Mouse (Mus musculus) layer of hippocampus, adult 2 months (tissue): ENCODE data around the gene Txlna. TPM values are rescaled to one million over a fixed set of nuclear protein-coding genes. Genes with fewer than 3 reads are reported as not detected.
A peak's percentile ranks its signal among the peaks of the same experiment; 100 is the strongest.

Source experiments
- DNase-seq, 2 experiments: peaks; one replicate each; pipeline ENCODE4 v3.0.0; 2022; ENCODE audit warnings: low spot score in 2 of 2
- H3K27ac ChIP-seq: fragments of 200-600 bp; 2 replicates; pipeline ENCODE4 v1.8.1; 2022
- H3K4me3 ChIP-seq: fragments of 200-600 bp; 2 replicates; pipeline ENCODE4 v1.8.1; 2022; ENCODE audit warnings: mild to moderate bottlenecking
- CTCF ChIP-seq: fragments of 200-600 bp; conservative IDR thresholded peaks from 2 replicates; pipeline ENCODE4 v1.8.1; 2022; ENCODE audit warnings: antibody characterized with exemption, mild to moderate bottlenecking, moderate library complexity
- long read RNA-seq, 2 experiments: library from polyadenylated mRNA; stranded (forward); transcript quantifications; one replicate each; pipeline ENCODE4 v2.0.0; 2021; ENCODE audit warnings: borderline mapping rate in 2 of 2
- total RNA-seq, 2 experiments: library from RNA; stranded (reverse); gene quantifications; 2 replicates each; pipeline ENCODE4 v1.2.3; 2021

Txlna gene
- 10 to 100 TPM; 49.7 to 51.3 TPM for total RNA-seq
- long read RNA-seq, experiment 1, full-length matches to known transcripts = 33 of 47 reads
- long read RNA-seq, experiment 1, partial matches to known transcripts = 0 of 47 reads
- long read RNA-seq, experiment 1, other reads (novel, unspliced or antisense) = 14 of 47 reads
- long read RNA-seq, experiment 2, full-length matches to known transcripts = 40 of 59 reads
- long read RNA-seq, experiment 2, partial matches to known transcripts = 3 of 59 reads
- long read RNA-seq, experiment 2, other reads (novel, unspliced or antisense) = 16 of 59 reads

GRCm38 (mm10) chr4:129640638-129641467, at the start of gene Txlna:
Txlna (minus strand) TSS chr4:129641065.
- no peak for TF ChIP-seq CTCF
- peak; percentile 97 to 98 for DNase-seq
- Histone ChIP-seq H3K27ac (peak within 1 kb of the TSS; percentile 95), H3K4me3 (peak within 1 kb of the TSS; percentile 80)

- Histone ChIP-seq H3K27ac (no peak overlapping the region), H3K4me3 (no peak overlapping the region)
- no peak for DNase-seq
- TF ChIP-seq CTCF = no peak
Measured at GRCm38 (mm10) chr4:129684531-129684930, 43.7 kb upstream of the Txlna start.

GRCm38 (mm10) chr4:129683901-129684493, 43.1 kb upstream of the Txlna start:
- Histone ChIP-seq H3K4me3 (no peak overlapping the region), H3K27ac (no peak overlapping the region)
- no peak for DNase-seq
- TF ChIP-seq CTCF = no peak

GRCm38 (mm10) chr4:129681837-129682236, 41.0 kb upstream of the Txlna start:
- no peak for TF ChIP-seq CTCF
- Histone ChIP-seq H3K27ac (no peak overlapping the region), H3K4me3 (no peak overlapping the region)
- DNase-seq = no peak

- no peak for DNase-seq
- no peak; the same call in 1 of the 2 replicates for TF ChIP-seq CTCF
Measured at GRCm38 (mm10) chr4:129672878-129673449, 32.1 kb upstream of the Txlna start.

DNA sequence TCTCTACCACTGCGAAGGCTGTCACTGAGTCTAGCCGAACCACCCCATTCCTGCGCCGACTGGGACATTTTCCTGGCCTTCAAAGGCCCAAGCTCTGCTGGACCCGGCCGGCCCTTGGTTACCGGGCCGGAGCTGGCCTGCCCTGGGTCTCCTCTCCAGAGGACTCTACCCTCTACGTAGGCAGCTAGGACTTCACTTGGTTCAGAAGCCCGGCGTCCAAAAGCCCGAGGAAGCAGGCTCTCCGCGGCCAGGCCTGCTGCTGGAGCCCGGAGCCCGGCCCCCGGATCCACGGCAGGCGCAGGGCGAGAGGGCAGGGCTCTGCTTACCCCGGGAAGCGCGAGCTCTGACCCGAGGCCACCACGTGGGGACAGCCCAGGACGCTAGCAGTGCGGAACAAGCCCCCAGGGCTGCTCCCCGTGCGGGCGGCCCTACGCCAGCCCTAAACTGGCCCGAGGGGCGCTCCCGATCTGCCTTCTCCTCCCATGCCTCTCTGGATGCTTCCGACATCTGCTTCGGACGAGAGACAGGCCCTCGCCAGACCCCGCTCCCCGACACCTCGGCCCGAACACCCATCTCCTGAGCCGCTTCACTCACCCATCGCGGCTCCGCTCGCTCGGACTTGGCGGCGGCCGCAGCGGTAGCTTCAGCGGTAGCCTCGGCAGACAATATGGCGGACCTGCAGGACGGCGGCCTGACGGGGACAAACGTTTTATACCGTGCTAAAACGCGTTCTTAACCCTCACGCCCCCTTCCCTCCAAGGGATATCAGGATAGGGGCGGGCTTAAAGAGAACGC, 31.4 kb upstream of the Txlna start, which contains the start of gene Kpna6:
Gene Kpna6 (minus strand): TSS at position 685 of the 795 bp plus-strand sequence.
- H3K4me3 ChIP-seq = peak within 1 kb of the TSS; percentile 92
- peak; percentile 92 for DNase-seq
- 0 out of 2 replicates have a peak, but pooled peaks have one; percentile 22 for TF ChIP-seq CTCF

More at GRCm38 (mm10) chr4:129672878-129673449, 32.1 kb upstream of the Txlna start:
- Histone ChIP-seq H3K4me3 (peak overlapping the region; percentile 92), H3K27ac (peak overlapping the region; percentile 97)

GRCm38 (mm10) chr4:129671491-129672082, 30.7 kb upstream of the Txlna start:
- peak; percentile 89 for TF ChIP-seq CTCF
- Histone ChIP-seq H3K4me3 (peak overlapping the region; percentile 92), H3K27ac (peak overlapping the region; percentile 97)
- DNase-seq = peak in 1 of 2 experiments; percentile 58

More for the DNA sequence above, 31.4 kb upstream of the Txlna start, which contains the start of gene Kpna6:
- peak within 1 kb of the TSS; percentile 97 for H3K27ac ChIP-seq

GRCm38 (mm10) chr4:129662255-129662813, 21.5 kb upstream of the Txlna start:
- TF ChIP-seq CTCF = no peak
- no peak overlapping the region for H3K4me3 ChIP-seq
- peak overlapping the region; percentile 14; the same call in 1 of the 2 replicates for H3K27ac ChIP-seq
- DNase-seq = no peak

- H3K4me3 ChIP-seq = no peak overlapping the region
- peak in 1 of 2 experiments; percentile 66 for DNase-seq
- no peak for TF ChIP-seq CTCF
- H3K27ac ChIP-seq = peak overlapping the region; percentile 53
Measured at GRCm38 (mm10) chr4:129661584-129661983, 20.7 kb upstream of the Txlna start.

DNA sequence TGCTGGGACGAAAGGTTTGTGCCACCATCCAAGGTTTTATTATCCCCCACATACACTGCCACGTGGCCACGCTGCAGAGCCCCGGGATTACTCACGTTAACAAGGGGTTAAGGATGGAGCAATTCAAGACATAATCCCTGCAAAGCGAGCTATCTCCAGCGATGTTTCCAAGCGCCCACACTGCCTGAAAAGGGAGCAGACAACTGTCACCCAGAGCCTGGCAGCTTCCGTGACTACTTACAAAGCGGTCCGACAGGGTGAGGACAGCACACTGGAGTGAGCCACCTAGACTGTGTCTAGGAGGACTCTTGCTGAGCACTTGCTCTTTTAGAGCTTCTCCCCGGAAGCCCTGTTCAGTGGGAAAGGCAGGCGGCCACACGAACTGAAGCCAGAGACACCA, 13.9 kb upstream of the Txlna start:
- DNase-seq = no peak
- peak overlapping the region; percentile 44; the same call in 1 of the 2 replicates for H3K27ac ChIP-seq
- no peak for TF ChIP-seq CTCF

GRCm38 (mm10) chr4:129650359-129650758, 9.5 kb upstream of the Txlna start:
- Histone ChIP-seq H3K27ac (no peak overlapping the region), H3K4me3 (no peak overlapping the region)
- no peak for TF ChIP-seq CTCF
- no peak for DNase-seq

More for the DNA sequence above, 13.9 kb upstream of the Txlna start:
- H3K4me3 ChIP-seq = no peak overlapping the region
